Mouse (Mus musculus): ENCODE measurements around the gene Psmg3.

The Psmg3 gene

GRCm38 (mm10) chr5:139793338-139794089 lies 33.2 kb downstream of the Psmg3 start:
- no peak for DNase-seq

GRCm38 (mm10) chr5:139792966-139793337 lies 33.7 kb downstream of the Psmg3 start:
- DNase-seq: no peak

GRCm38 (mm10) chr5:139792159-139792775 lies 34.4 kb downstream of the Psmg3 start:
- no peak for DNase-seq

GRCm38 (mm10) chr5:139791227-139792158 lies 35.2 kb downstream of the Psmg3 start, which contains the start of gene Mafk:
Gene Mafk (plus strand): TSS chr5:139791513.
- peak; percentile 95 to 96 for DNase-seq

- DNase-seq: no peak
Observed at GRCm38 (mm10) chr5:139789466-139789865, 37.2 kb downstream of the Psmg3 start.

GRCm38 (mm10) chr5:139781406-139781805 lies 45.3 kb downstream of the Psmg3 start:
- no peak for DNase-seq

- peak; percentile 60 to 72 for DNase-seq
Observed at GRCm38 (mm10) chr5:139776966-139777365, 49.7 kb downstream of the Psmg3 start.

GRCm38 (mm10) chr5:139775216-139775926 lies 51.3 kb downstream of the Psmg3 start, which contains the start of gene Ints1:
Gene Ints1 (minus strand): TSS chr5:139775674.
- DNase-seq: peak; percentile 89 to 93

Measured in thymus, adult 18-20 months (tissue).